Mouse (Mus musculus) neural tube, embryonic 12.5 days (tissue): ENCODE measurements around the gene Hddc2. TPM values are rescaled to one million over a fixed set of nuclear protein-coding genes. Genes with fewer than 3 reads are reported as not detected.
"Not testable (repeated sequence)": the region's sequence is repeated elsewhere in the genome, so short reads cannot be mapped to it uniquely, and the experiment has no call there.

Experiments used
- ATAC-seq: fragments of 200-750 bp; cut with Nextera tagmentation; 2 replicates; pipeline ENCODE4 v1.8.0; 2017; ENCODE audit warnings: low read depth, mild to moderate bottlenecking, moderate TSS enrichment, moderate library complexity; ENCODE audit not compliant: low FRiP score
- H3K27ac ChIP-seq: fragments of 300-500 bp; sonication (generic); 2 replicates; pipeline ENCODE4 v1.5.1; 2016
- H3K27me3 ChIP-seq: fragments of 300-500 bp; sonication (generic); replicated peaks from 2 replicates; pipeline ENCODE4 v1.6.1; 2016; ENCODE audit warnings: mild to moderate bottlenecking
- H3K36me3 ChIP-seq: fragments of 300-500 bp; sonication (generic); 2 replicates; pipeline ENCODE4 v1.6.1; 2016; ENCODE audit warnings: mild to moderate bottlenecking
- H3K4me1 ChIP-seq: fragments of 300-500 bp; sonication (generic); 2 replicates; pipeline ENCODE4 v1.6.1; 2016
- H3K4me2 ChIP-seq: fragments of 300-500 bp; sonication (generic); replicated peaks from 2 replicates; pipeline ENCODE4 v1.6.1; 2016; ENCODE audit warnings: mild to moderate bottlenecking
- H3K4me3 ChIP-seq: fragments of 300-500 bp; sonication (generic); 2 replicates; pipeline ENCODE4 v1.5.1; 2016
- H3K9ac ChIP-seq: fragments of 300-500 bp; sonication (generic); 2 replicates; pipeline ENCODE4 v1.6.1; 2016; ENCODE audit warnings: mild to moderate bottlenecking
- H3K9me3 ChIP-seq: fragments of 300-500 bp; sonication (generic); 2 replicates; pipeline ENCODE4 v1.6.1; 2016; ENCODE audit warnings: mild to moderate bottlenecking
- WGBS: fragments of 180-500 bp; shearing (Covaris S2); methylation state at CpG from one replicate; pipeline ENCODE4 v1.1.7; 2016; 5-methylcytosine and 5-hydroxymethylcytosine counted together
- polyA plus RNA-seq: library from polyadenylated mRNA; unstranded; fragments of >200 nt; fragmentation: Nextera tagmentation; extraction: Ambion mirVana; gene quantifications from 2 replicates; pipeline ENCODE4 v1.2.1, GENCODE M21; 2016

The Hddc2 gene
- polyA plus RNA-seq, 1 experiment from 2014 or later, result 51.7 TPM

GRCm38 (mm10) chr10:31370200-31370599 lies 57.0 kb downstream of the Hddc2 start:
- H3K9me3 ChIP-seq, H3K9ac ChIP-seq, H3K27me3 ChIP-seq, H3K27ac ChIP-seq, H3K4me2 ChIP-seq, H3K4me1 ChIP-seq, ATAC-seq, H3K36me3 ChIP-seq, H3K4me3 ChIP-seq: not testable (repeated sequence)
- WGBS, result 20% methylated on average over 4 of the region's 5 CpGs

Other genes starting within 250 kb of the Hddc2 start
- gene Tpd52l1, start 132.6 kb downstream of the Hddc2 start, polyA plus RNA-seq, result 25.4 and 26.4 TPM in 2 replicates